Mouse (Mus musculus) liver, embryonic 14.5 days (tissue): ENCODE data around the gene Slc7a1. TPM values are rescaled to one million over a fixed set of nuclear protein-coding genes. Genes with fewer than 3 reads are reported as not detected.

Source experiments
- ATAC-seq: fragments of 200-750 bp; cut with Nextera tagmentation; 2 replicates; pipeline ENCODE4 v1.8.0; 2017; ENCODE audit warnings: moderate number of reproducible peaks, mild to moderate bottlenecking, moderate library complexity; ENCODE audit not compliant: insufficient read depth
- DNase-seq, 3 experiments: peaks; one replicate each; pipeline ENCODE4 v3.0.0-alpha.2; 2012 to 2013; ENCODE audit warnings: low read depth in 3 of 3, low spot score in 3 of 3
- H3K27ac ChIP-seq: fragments of 300-500 bp; sonication (generic); 2 replicates; pipeline ENCODE4 v1.5.1; 2014; ENCODE audit warnings: moderate library complexity, mild to moderate bottlenecking, control low read depth, inconsistent platforms
- H3K27me3 ChIP-seq: fragments of 300-500 bp; sonication (generic); 2 replicates; pipeline ENCODE4 v1.6.1; 2014; ENCODE audit warnings: mild to moderate bottlenecking, low read length, moderate library complexity; ENCODE audit not compliant: control insufficient read depth, insufficient read depth
- H3K36me3 ChIP-seq: fragments of 300-500 bp; sonication (generic); replicated peaks from 2 replicates; pipeline ENCODE4 v1.6.1; 2014; ENCODE audit warnings: low read depth; ENCODE audit not compliant: control insufficient read depth, insufficient read depth
- H3K4me1 ChIP-seq, 2 experiments: fragments of 200-500 bp in 1 of 2; fragments of 300-500 bp in 1 of 2; sonication (generic) in 1 of 2; replicated peaks; 2 replicates each; pipeline ENCODE4 v1.6.1; 2012 to 2014; ENCODE audit warnings: antibody characterized with exemption in 1 of 2, inconsistent platforms in 1 of 2, low read length in 1 of 2; ENCODE audit not compliant: control insufficient read depth in 2 of 2, insufficient read depth in 2 of 2
- H3K4me2 ChIP-seq: fragments of 300-500 bp; sonication (generic); 2 replicates; pipeline ENCODE4 v1.6.1; 2014; ENCODE audit warnings: low read depth, mild to moderate bottlenecking, control low read depth, moderate library complexity
- H3K4me3 ChIP-seq, 2 experiments: fragments of 200-500 bp in 1 of 2; fragments of 300-500 bp in 1 of 2; sonication (generic) in 1 of 2; 2 replicates each; pipeline ENCODE4 v1.5.1; 2012 to 2014; ENCODE audit warnings: low read depth in 2 of 2, low read length in 2 of 2, mild to moderate bottlenecking in 2 of 2, control low read depth in 1 of 2, inconsistent platforms in 1 of 2, moderate library complexity in 1 of 2; ENCODE audit not compliant: insufficient read depth in 1 of 2
- H3K9ac ChIP-seq: fragments of 300-500 bp; sonication (generic); replicated peaks from 2 replicates; pipeline ENCODE4 v1.6.1; 2014; ENCODE audit warnings: mild to moderate bottlenecking, control low read depth, moderate library complexity
- H3K9me3 ChIP-seq: fragments of 300-500 bp; sonication (generic); 2 replicates; pipeline ENCODE4 v1.6.1; 2016; ENCODE audit warnings: low read length, mixed read lengths; ENCODE audit not compliant: control insufficient read depth
- CTCF ChIP-seq: IDR thresholded peaks from 2 replicates; pipeline ENCODE4 v1.5.1; 2016; ENCODE audit warnings: antibody characterized with exemption, low read depth, control low read depth
- EP300 ChIP-seq: IDR thresholded peaks from 2 replicates; pipeline ENCODE4 v1.6.1; 2016; ENCODE audit warnings: antibody characterized with exemption, low read depth
- WGBS: fragments of 180-500 bp; shearing (Covaris S2); extraction: QIAGEN DNeasy Blood & Tissue Kit; methylation state at CpG from one replicate; pipeline ENCODE4 v1.1.7; 2014; ENCODE audit not compliant: insufficient replicate concordance; 5-methylcytosine and 5-hydroxymethylcytosine counted together
- polyA plus RNA-seq, 2 experiments: library from polyadenylated mRNA; depleted of rRNA in 1 of 2; stranded (reverse) in 1 of 2; unstranded in 1 of 2; fragments of >200 nt; fragmentation: Nextera tagmentation in 1 of 2; extraction: Ambion mirVana in 1 of 2; gene quantifications; 2 replicates each; pipeline versions ENCODE4 v1.2.1 to v1.2.3; 2012 to 2014

Slc7a1 gene
- polyA plus RNA-seq, 2 experiments = 4.7 to 17.7 TPM

GRCm38 (mm10) chr5:148406913-148407312, 7.2 kb upstream of the Slc7a1 start:
- Histone ChIP-seq H3K9me3 (peaks cover 6% of the 10 kb centered on the region), H3K4me2 (no peak overlapping the region), H3K4me1 (no peaks in the 10 kb centered on the region), H3K27ac (no peak overlapping the region), H3K9ac (no peak overlapping the region), H3K36me3 (no peaks in the 10 kb centered on the region), H3K4me3 (no peak overlapping the region), H3K27me3 (no peaks in the 10 kb centered on the region)
- no peak for DNase-seq
- TF ChIP-seq CTCF = peak; percentile 48
- no peak for TF ChIP-seq EP300
- WGBS = 84% methylated on average over 2 of the region's 2 CpGs
- ATAC-seq = no peak

GRCm38 (mm10) chr5:148404548-148404947, 4.8 kb upstream of the Slc7a1 start:
- Histone ChIP-seq H3K36me3 (no peaks in the 10 kb centered on the region), H3K4me1 (peaks cover 3 to 4% of the 10 kb centered on the region in 2 experiments; a peak in 2 of 4 replicates), H3K27me3 (no peaks in the 10 kb centered on the region), H3K9ac (no peak overlapping the region), H3K4me2 (no peak overlapping the region), H3K4me3 (no peak overlapping the region), H3K9me3 (peaks cover 6% of the 10 kb centered on the region), H3K27ac (no peak overlapping the region)
- 64% methylated on average over 7 of the region's 7 CpGs for WGBS
- TF ChIP-seq CTCF (no peak), EP300 (no peak)
- no peak for DNase-seq
- no peak for ATAC-seq

GRCm38 (mm10) chr5:148402641-148403040, 2.9 kb upstream of the Slc7a1 start:
- no peak for DNase-seq
- Histone ChIP-seq H3K27me3 (no peaks in the 10 kb centered on the region), H3K4me1 (peaks cover 7 to 8% of the 10 kb centered on the region in 2 experiments), H3K4me3 (no peak overlapping the region), H3K36me3 (no peaks in the 10 kb centered on the region), H3K4me2 (no peak overlapping the region), H3K27ac (no peak overlapping the region), H3K9me3 (peaks cover 6% of the 10 kb centered on the region), H3K9ac (no peak overlapping the region)
- 58% methylated on average over 4 of the region's 4 CpGs for WGBS
- no peak for TF ChIP-seq CTCF
- TF ChIP-seq EP300 = no peak
- ATAC-seq = no peak

- TF ChIP-seq CTCF (no peak), EP300 (no peak)
- ATAC-seq = peak; percentile 70
- H3K4me1 ChIP-seq = peaks cover 11 to 12% of the 10 kb centered on the region in 2 experiments
- H3K27me3 ChIP-seq = no peaks in the 10 kb centered on the region
- H3K9ac ChIP-seq = peak overlapping the region; percentile 90
- DNase-seq = peak in 2 of 3 experiments; percentile 9 to 41
- H3K27ac ChIP-seq = peak overlapping the region; percentile 76
- peaks cover 3% of the 10 kb centered on the region; the same call in 1 of the 2 replicates for H3K9me3 ChIP-seq
- 1% methylated on average over 58 of the region's 58 CpGs for WGBS
- H3K36me3 ChIP-seq = peaks cover 4% of the 10 kb centered on the region
- peak overlapping the region; percentile 88 to 95 for H3K4me3 ChIP-seq
- H3K4me2 ChIP-seq = peak overlapping the region; percentile 80
Observed at GRCm38 (mm10) chr5:148398766-148399659, 691 bp downstream of the Slc7a1 start.

GRCm38 (mm10) chr5:148398451-148398765, 1.3 kb downstream of the Slc7a1 start:
- Histone ChIP-seq H3K4me1 (peaks cover 11 to 12% of the 10 kb centered on the region in 2 experiments), H3K4me2 (peak overlapping the region; percentile 80), H3K9me3 (no peaks in the 10 kb centered on the region), H3K27me3 (no peaks in the 10 kb centered on the region), H3K9ac (peak overlapping the region; percentile 90), H3K36me3 (peaks cover 9% of the 10 kb centered on the region), H3K4me3 (peak overlapping the region; percentile 88 to 95), H3K27ac (peak overlapping the region; percentile 76)
- peak in 1 of 3 experiments; percentile 4 for DNase-seq
- no peak for ATAC-seq
- TF ChIP-seq EP300 = no peak
- TF ChIP-seq CTCF = no peak
- WGBS = 20% methylated on average over 6 of the region's 6 CpGs
